Mouse (Mus musculus) CH12.LX (cell line): ENCODE data around the gene Cdkl3.

Experiments
- EP300 ChIP-seq: IDR thresholded peaks from 2 replicates; pipeline ENCODE4 v1.6.1; 2011; ENCODE audit warnings: low read length, improper control_type of control experiment
- JUN ChIP-seq: IDR thresholded peaks from 2 replicates; pipeline ENCODE4 v1.6.1; 2011; ENCODE audit warnings: low read depth, mild to moderate bottlenecking, low read length, improper control_type of control experiment, moderate library complexity; ENCODE audit not compliant: insufficient read depth
- MEF2A ChIP-seq: IDR thresholded peaks from 2 replicates; pipeline ENCODE4 v1.6.1; 2014; ENCODE audit warnings: low read depth, mild to moderate bottlenecking, inconsistent platforms, low read length, improper control_type of control experiment, borderline replicate concordance
- USF2 ChIP-seq: conservative IDR thresholded peaks from 2 replicates; pipeline ENCODE4 v1.6.1; 2011; ENCODE audit warnings: low read depth, low read length, improper control_type of control experiment

DNA sequence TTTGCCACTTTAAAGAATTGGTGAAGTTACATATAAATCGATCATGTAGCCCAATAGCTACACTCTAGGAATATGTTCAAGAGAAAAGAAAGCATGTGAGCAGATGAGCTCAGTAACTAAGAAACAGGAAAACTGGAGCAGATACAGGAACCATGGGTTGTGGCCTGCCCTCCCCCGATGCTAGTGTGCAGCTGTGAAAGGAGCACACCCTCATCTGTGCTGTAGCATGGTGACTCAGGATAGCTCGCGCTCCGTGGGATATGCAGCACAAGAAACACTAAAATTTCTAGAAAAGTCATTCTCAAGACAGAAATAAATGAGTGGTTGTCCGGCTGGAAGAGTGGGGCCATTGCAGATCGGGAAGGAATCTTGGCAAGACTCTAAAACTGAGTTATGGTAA lies 113.1 kb downstream of the Cdkl3 start:
- no peak for TF ChIP-seq MEF2A
- TF ChIP-seq JUN: no peak
- TF ChIP-seq EP300: no peak
- no peak for TF ChIP-seq USF2
